Mouse (Mus musculus): ENCODE results near the gene Mybpc2. TPM values are rescaled to one million over a fixed set of nuclear protein-coding genes. Genes with fewer than 3 reads are reported as not detected.

Mybpc2 gene
- polyA plus RNA-seq, 1 experiment, result 6.4 TPM

GRCm38 (mm10) chr7:44547725-44548124, 23.3 kb upstream of the Mybpc2 start:
- Histone ChIP-seq H3K27me3 (replicated peaks; ENCODE audit: control insufficient read depth, insufficient read depth, low read length) (no peaks in the 10 kb centered on the region), H3K4me1 (ENCODE audit: control insufficient read depth, insufficient read depth, low read length) (0 out of 2 replicates have a peak, but pooled peaks cover 2% of the 10 kb centered on the region), H3K36me3 (ENCODE audit: control insufficient read depth, insufficient read depth, low read length) (peaks cover 6% of the 10 kb centered on the region), H3K4me3 (ENCODE audit: insufficient read depth, low read depth, low read length) (no peak overlapping the region), H3K27ac (ENCODE audit: insufficient read depth, low read depth, low read length) (no peak overlapping the region)
- DNase-seq, result no peak
- TF ChIP-seq CTCF (conservative IDR thresholded peaks at IDR 0.05; ENCODE audit: insufficient read depth, insufficient read length, low read depth, low read length) (no peak), POLR2A (IDR thresholded peaks at IDR 0.05; ENCODE audit: low read depth, low read length) (no peak)
- 16% methylated on average over 5 of the region's 5 CpGs for WGBS

- Histone ChIP-seq H3K4me1 (ENCODE audit: control insufficient read depth, insufficient read depth, low read length) (no peaks in the 10 kb centered on the region), H3K27ac (ENCODE audit: insufficient read depth, low read depth, low read length) (no peak overlapping the region), H3K36me3 (ENCODE audit: control insufficient read depth, insufficient read depth, low read length) (peaks cover 6% of the 10 kb centered on the region), H3K27me3 (replicated peaks; ENCODE audit: control insufficient read depth, insufficient read depth, low read length) (no peaks in the 10 kb centered on the region), H3K4me3 (ENCODE audit: insufficient read depth, low read depth, low read length) (no peak overlapping the region)
- TF ChIP-seq CTCF (conservative IDR thresholded peaks at IDR 0.05; ENCODE audit: insufficient read depth, insufficient read length, low read depth, low read length), result no peak
- TF ChIP-seq POLR2A (IDR thresholded peaks at IDR 0.05; ENCODE audit: low read depth, low read length), result no peak
- 92% methylated on average over 13 of the region's 13 CpGs for WGBS
- DNase-seq, result no peak
Measured at GRCm38 (mm10) chr7:44547041-44547440, 22.6 kb upstream of the Mybpc2 start.

GRCm38 (mm10) chr7:44546274-44546673, 21.8 kb upstream of the Mybpc2 start:
- Histone ChIP-seq H3K4me1 (ENCODE audit: control insufficient read depth, insufficient read depth, low read length) (no peaks in the 10 kb centered on the region), H3K27ac (ENCODE audit: insufficient read depth, low read depth, low read length) (no peak overlapping the region), H3K4me3 (ENCODE audit: insufficient read depth, low read depth, low read length) (no peak overlapping the region), H3K36me3 (ENCODE audit: control insufficient read depth, insufficient read depth, low read length) (peaks cover 2% of the 10 kb centered on the region), H3K27me3 (replicated peaks; ENCODE audit: control insufficient read depth, insufficient read depth, low read length) (no peaks in the 10 kb centered on the region)
- WGBS, result 96% methylated on average over 3 of the region's 3 CpGs
- TF ChIP-seq POLR2A (IDR thresholded peaks at IDR 0.05; ENCODE audit: low read depth, low read length), result no peak
- no peak for TF ChIP-seq CTCF (conservative IDR thresholded peaks at IDR 0.05; ENCODE audit: insufficient read depth, insufficient read length, low read depth, low read length)
- DNase-seq, result no peak

- Histone ChIP-seq H3K27ac (ENCODE audit: insufficient read depth, low read depth, low read length) (no peak overlapping the region), H3K36me3 (ENCODE audit: control insufficient read depth, insufficient read depth, low read length) (no peaks in the 10 kb centered on the region), H3K4me3 (ENCODE audit: insufficient read depth, low read depth, low read length) (no peak overlapping the region), H3K27me3 (replicated peaks; ENCODE audit: control insufficient read depth, insufficient read depth, low read length) (no peaks in the 10 kb centered on the region), H3K4me1 (ENCODE audit: control insufficient read depth, insufficient read depth, low read length) (no peaks in the 10 kb centered on the region)
- 79% methylated on average over 12 of the region's 12 CpGs for WGBS
- DNase-seq, result no peak
- no peak for TF ChIP-seq POLR2A (IDR thresholded peaks at IDR 0.05; ENCODE audit: low read depth, low read length)
- TF ChIP-seq CTCF (conservative IDR thresholded peaks at IDR 0.05; ENCODE audit: insufficient read depth, insufficient read length, low read depth, low read length), result no peak
Measured at GRCm38 (mm10) chr7:44543071-44543470, 18.6 kb upstream of the Mybpc2 start.

- WGBS, result 94% methylated on average over 11 of the region's 11 CpGs
- no peak for DNase-seq
- no peak for TF ChIP-seq CTCF (conservative IDR thresholded peaks at IDR 0.05; ENCODE audit: insufficient read depth, insufficient read length, low read depth, low read length)
- TF ChIP-seq POLR2A (IDR thresholded peaks at IDR 0.05; ENCODE audit: low read depth, low read length), result no peak
- Histone ChIP-seq H3K4me3 (ENCODE audit: insufficient read depth, low read depth, low read length) (no peak overlapping the region), H3K27me3 (replicated peaks; ENCODE audit: control insufficient read depth, insufficient read depth, low read length) (no peaks in the 10 kb centered on the region), H3K4me1 (ENCODE audit: control insufficient read depth, insufficient read depth, low read length) (no peaks in the 10 kb centered on the region), H3K36me3 (ENCODE audit: control insufficient read depth, insufficient read depth, low read length) (no peaks in the 10 kb centered on the region), H3K27ac (ENCODE audit: insufficient read depth, low read depth, low read length) (no peak overlapping the region)
Measured at GRCm38 (mm10) chr7:44542555-44542954, 18.1 kb upstream of the Mybpc2 start.

- TF ChIP-seq POLR2A (IDR thresholded peaks at IDR 0.05; ENCODE audit: low read depth, low read length) (no peak), CTCF (conservative IDR thresholded peaks at IDR 0.05; ENCODE audit: insufficient read depth, insufficient read length, low read depth, low read length) (no peak)
- DNase-seq, result no peak
- WGBS, result 93% methylated on average over 41 of the region's 41 CpGs
- H3K27ac ChIP-seq (ENCODE audit: insufficient read depth, low read depth, low read length), result no peak overlapping the region
- H3K4me3 ChIP-seq (ENCODE audit: insufficient read depth, low read depth, low read length), result no peak overlapping the region
- H3K36me3 ChIP-seq (ENCODE audit: control insufficient read depth, insufficient read depth, low read length), result no peaks in the 10 kb centered on the region
- H3K27me3 ChIP-seq (replicated peaks; ENCODE audit: control insufficient read depth, insufficient read depth, low read length), result no peaks in the 10 kb centered on the region
- H3K4me1 ChIP-seq (ENCODE audit: control insufficient read depth, insufficient read depth, low read length), result no peaks in the 10 kb centered on the region
Measured at GRCm38 (mm10) chr7:44538756-44539624, 14.5 kb upstream of the Mybpc2 start.

GRCm38 (mm10) chr7:44537496-44537895, 13.0 kb upstream of the Mybpc2 start:
- no peak for DNase-seq
- H3K27me3 ChIP-seq (replicated peaks; ENCODE audit: control insufficient read depth, insufficient read depth, low read length), result no peaks in the 10 kb centered on the region
- no peaks in the 10 kb centered on the region for H3K4me1 ChIP-seq (ENCODE audit: control insufficient read depth, insufficient read depth, low read length)
- no peaks in the 10 kb centered on the region for H3K36me3 ChIP-seq (ENCODE audit: control insufficient read depth, insufficient read depth, low read length)
- no peak overlapping the region for H3K4me3 ChIP-seq (ENCODE audit: insufficient read depth, low read depth, low read length)
- no peak overlapping the region for H3K27ac ChIP-seq (ENCODE audit: insufficient read depth, low read depth, low read length)
- no peak for TF ChIP-seq CTCF (conservative IDR thresholded peaks at IDR 0.05; ENCODE audit: insufficient read depth, insufficient read length, low read depth, low read length)
- TF ChIP-seq POLR2A (IDR thresholded peaks at IDR 0.05; ENCODE audit: low read depth, low read length), result no peak
- WGBS, result 90% methylated on average over 13 of the region's 13 CpGs

Data from kidney, adult 2 months (tissue).